Mouse (Mus musculus) spleen, embryonic (tissue): ENCODE data around the gene Gm49361.

Source experiments
- CTCF ChIA-PET: fragments of 350-600 bp; sonication (Branson Sonifier 250); formaldehyde crosslinking; loops from one replicate; lab custom pipeline; 2022; lab: Charles Lee

The Gm49361 gene

DNA sequence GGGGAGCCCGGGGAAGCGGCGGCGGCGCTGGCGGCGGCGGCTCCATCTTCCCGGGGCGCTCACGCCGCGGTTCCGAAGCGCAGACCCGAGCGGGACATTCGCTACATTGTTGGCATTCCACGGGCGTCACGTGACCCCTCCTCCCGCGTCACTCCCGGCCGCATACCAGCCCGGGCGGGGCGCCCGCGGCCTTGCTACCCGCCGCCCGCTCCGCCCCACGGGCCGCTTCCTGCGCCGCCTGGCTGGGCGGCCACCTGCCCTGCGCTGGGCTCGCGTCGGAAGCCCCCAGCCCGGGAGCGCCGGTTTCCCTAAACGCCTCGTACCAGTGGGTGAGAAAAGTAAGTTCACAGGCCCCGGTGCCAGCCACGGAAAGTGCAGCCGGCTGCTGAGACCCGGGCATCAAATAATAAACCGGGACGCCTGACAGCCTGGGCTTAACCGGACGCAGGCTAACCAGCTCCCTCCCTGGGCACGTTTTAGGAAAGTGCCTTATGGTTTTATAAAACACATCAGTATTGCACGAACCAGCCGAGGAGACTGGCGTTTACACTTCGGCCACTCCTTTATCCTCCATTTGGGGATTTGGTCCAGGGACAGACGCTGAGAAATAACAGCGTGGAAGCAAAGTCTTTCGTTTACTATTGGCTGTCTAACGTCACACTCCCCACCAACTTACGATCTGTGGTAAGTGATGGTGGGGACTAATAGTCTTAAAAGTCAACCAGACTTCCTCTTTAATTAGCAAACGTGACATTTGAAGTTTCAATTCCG, at the start of gene Gm49361:
Gene Gm49361 (minus strand): TSS at position 103 of the 771 bp plus-strand sequence.
- CTCF ChIA-PET: interaction anchor here (0.7 kb wide), 1 partner anchor 163 kb away, joined by 3 read pairs; no protein-coding TSS in a partner anchor

DNA sequence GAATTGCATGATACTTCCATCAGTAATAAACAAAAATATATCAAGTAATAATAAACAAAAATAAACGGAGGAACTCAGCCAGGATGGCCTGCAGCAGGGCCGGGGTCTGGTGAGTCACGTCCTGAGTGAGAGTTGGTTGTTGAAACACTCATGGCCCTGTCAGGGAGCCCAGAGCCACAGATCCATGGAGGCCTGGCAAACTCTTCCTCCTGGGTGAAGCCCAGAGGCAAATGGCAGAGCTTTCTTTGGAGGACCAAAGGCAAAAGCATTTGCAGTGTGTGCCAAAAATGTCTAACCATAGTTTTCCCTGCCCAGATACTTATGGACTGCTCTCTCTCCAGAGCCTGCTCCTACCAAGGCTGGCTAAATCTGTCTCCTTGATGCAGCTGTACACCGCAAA, 45.3 kb upstream of the Gm49361 start:
- CTCF ChIA-PET: no interaction called here

DNA sequence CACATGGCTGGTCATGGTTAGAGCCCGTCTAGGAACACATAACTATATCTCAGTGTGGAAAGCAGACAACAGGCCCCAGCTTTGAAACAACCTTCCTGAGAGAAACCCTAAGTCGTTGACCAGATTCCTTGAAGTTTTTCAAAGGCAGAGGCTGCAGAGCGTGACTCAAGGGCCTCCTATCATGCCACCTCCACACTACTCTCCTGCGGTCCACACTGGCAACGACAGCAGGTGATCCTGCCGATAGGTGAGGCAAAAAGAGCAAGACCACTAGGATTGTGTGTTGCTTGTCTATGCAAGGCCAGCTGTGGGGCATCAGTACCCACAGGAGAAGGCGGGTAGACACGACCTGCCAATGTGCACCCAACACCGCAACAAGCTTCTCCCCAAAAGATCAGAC, 43.9 kb upstream of the Gm49361 start:
- CTCF ChIA-PET: no interaction called here

DNA sequence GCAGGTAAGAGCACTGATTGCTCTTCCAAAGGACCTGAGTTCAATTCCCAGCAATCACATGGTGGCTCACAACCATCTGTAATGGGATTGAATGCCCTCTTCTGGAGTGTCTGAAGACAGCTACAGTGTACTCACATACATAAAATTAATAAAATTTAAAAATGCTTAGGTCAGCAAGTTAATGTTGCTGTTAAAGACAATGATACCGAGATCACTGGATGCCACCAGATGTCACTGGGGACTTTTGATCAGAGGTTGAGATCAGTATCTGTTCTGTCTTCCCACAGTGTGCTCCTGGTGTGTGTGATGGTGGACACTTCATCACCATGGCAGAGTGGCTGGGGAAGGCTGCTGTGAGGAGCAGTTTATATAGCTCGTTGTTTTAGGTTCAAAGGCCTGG, 43.4 kb upstream of the Gm49361 start:
- CTCF ChIA-PET: no interaction called here

DNA sequence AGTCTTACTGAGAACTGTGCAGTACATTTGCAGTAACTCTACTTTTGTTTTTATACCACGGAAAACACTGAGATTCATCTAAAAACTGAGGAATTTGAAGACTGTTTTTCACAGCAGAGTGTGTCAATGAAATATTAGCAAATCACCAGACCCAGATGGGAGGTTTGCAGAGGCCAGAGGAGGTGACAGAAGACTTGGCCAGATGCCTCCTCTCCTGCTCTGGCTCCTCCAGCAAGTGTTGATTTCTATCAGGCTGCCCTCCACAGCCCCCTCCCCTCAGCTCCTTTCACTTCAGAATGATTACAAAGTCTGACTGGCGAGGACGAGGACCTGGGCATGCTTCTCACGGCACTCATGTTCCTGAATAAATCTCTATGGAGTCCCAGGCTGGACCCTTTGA, 41.5 kb upstream of the Gm49361 start:
- CTCF ChIA-PET: interaction anchor here (0.6 kb wide), 1 partner anchor 9 kb away, joined by 7 read pairs; no protein-coding TSS in a partner anchor

DNA sequence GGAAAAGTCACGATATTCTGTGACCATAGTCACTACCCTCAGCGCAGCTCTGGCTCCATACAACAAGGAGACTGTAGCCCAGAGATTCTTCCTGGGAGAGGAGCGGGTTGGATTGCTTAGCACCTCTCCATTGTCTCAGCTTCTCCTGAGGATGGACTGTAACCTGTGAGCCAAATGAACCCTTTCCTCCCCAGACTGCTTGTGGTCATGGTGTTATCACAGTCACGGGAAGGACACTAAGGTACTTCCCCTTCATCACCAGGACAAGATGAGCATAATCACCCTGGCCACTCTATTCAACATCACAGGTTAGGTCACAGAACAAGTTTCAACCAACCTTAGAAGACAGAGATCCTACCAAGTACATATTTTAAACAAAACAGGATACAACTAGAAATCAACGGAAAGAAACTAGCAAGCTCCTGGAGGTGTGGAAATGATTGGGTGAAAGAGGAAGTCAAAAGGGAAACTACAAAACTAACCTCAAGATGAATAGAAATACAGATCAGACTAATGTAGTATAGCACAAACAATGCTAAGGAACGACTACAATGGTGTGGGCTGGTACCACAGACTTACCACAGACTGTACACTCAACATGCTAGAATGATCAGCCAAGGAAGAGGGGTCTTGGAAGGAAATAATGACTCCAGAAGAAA, 26.4 kb upstream of the Gm49361 start:
- CTCF ChIA-PET: interaction anchor here (0.7 kb wide), 1 partner anchor 13 kb away, joined by 3 read pairs; no protein-coding TSS in a partner anchor

DNA sequence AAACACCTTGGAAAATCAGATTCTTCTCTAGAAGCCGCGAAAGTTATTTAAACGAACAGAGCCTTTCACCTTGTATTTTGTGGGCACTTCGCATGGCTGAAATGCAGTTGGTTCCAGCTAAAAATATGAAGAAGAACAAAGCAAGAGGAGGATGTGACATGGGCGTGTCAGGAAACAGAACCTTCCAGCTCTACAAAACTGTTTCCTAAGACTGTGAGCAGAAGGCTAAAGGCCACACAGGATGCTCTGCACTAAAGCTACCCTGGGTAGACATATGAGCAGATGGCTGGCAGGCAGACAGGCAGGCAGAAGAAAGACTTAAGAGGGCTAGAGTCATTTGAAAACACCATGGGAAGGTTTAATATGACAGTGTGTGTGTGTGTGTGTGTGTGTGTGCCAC, 23.2 kb upstream of the Gm49361 start:
- CTCF ChIA-PET: interaction anchor here (0.6 kb wide), 1 partner anchor 41 kb away, joined by 6 read pairs; no protein-coding TSS in a partner anchor

DNA sequence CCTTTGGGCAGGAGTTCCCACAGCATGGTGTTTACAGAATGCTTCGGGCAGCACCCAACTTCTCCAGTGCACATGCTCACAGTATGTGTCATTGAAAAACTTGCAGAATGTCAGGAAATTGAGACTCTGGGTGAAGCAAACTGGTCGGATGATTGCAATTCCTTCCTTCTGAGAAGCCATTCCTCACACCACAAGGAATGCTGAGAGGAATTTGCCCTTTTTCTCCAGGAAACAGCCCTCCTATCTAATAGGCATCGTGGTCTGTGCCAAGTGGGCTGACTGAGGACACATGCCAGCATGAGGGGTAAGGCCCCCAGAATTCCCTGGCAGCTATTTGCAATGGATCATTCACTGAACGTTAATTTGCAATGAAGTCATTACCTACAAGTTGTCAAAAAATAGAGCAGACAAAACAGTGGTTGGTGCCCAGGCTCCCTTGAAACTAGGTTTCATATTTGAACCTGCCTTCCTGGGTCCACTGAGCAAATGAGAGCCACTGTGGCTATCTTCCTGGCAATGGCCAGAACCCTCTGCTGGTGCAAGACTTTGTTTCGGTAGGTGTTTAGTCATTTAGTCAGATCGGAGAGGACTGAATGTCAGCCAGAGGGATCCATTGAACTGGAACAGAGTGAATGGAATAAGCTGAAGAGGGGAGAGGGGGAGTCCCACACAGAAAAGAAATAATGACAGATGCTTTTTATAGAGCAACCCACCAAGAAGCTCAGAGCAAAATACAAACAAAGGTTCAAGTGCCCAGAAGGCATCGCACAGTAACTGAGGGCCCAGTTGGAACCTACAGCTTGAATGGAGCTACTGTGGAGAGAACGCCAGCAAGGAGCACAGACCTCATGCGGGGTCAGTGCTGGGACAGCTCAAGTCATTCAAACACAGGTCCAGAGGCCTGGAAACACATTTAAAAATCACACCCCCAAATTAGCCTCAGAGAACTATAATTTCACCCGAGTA, 14.8 kb upstream of the Gm49361 start:
- CTCF ChIA-PET: no interaction called here

DNA sequence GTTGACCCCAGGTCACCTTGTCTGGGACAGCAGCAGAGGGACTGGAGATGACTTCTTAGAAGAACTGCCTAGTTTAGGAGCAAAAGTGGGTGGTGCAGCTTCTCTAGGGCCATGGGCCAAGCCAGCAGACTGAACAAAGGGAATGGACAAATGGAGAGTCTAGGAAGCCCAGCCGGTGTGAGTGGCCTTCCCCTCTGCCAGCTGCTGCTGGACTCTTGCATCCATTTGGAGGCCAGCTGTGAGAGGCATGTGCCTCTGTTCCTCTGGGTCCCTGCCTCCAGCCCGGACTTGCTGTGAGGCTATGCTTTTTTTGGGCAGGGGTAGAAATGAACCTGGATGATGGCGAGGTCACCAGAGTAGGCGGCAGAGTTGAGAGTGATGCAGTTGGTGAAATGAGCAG, 12.3 kb upstream of the Gm49361 start, which contains the start of gene Lats2:
Gene Lats2 (minus strand): TSS at position 152 of the 400 bp plus-strand sequence.
- CTCF ChIA-PET: interaction anchor here (0.8 kb wide), 1 partner anchor 13 kb away, joined by 3 read pairs; no protein-coding TSS in a partner anchor

DNA sequence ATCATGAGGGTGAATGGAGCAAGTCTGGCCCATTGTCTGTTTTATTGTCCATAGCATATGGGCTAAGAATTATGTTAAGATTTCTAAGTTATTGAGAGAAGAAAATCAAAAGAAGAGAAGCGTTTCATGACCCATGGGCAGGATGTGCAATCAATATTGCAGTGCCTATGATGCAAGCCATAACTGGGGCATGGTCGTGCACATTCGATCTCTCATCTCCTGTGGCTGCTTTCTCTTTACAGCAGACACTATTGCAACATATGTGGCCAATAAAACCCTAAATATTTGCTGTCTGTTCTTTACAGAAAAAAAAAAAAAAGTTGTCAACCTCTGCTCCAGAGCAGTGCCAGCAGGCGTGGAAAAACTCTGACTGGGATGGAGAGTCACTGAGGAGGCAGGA, 10.2 kb upstream of the Gm49361 start:
- CTCF ChIA-PET: no interaction called here

DNA sequence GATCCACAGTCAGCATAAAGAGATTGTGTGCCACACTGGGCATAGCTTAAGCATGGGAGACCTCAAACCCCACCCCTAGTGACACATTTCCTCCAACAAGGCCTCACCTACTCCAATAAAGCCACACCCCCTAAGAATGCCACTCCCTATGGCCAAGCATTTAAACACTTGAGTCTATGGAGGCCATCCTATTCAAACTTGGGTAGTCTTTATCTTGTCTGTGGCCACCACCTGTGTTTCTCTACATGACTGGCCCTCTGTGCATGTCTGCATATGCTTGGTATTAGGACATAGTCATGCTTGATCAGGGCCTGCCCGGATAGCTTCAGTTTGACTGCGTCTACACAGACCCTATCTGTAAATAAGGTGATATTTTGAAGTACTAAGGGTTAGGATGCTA, 9.8 kb upstream of the Gm49361 start:
- CTCF ChIA-PET: no interaction called here

DNA sequence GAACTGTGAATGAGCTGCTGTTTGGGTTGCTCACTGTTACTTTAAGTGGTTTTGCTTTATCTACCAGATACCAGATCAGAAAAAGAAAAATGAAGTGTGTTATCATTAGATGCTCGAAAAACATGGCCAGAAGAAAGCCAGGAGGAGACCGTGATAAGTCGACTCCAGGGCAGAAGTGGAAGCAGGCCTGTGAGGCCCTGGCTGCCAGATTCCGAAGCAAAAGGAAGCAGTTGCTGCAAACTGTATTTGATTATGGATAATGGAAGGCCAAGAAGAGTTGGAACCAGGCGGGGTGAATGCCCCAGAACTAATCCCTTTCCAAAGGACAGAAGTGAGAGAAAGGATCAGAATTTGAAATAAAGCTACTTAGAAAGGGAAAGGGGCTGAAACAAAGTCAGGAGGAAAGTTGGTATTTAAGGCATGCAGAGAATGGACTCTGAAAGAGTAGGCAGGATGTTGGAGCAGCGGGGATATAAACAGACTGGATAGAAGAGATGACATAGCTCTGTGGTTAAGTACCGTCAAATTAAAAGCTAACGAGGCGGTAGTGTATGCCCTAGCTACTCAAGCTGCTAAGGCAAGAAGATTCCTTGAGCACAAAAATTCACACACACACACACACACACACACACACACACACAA, 7.6 kb upstream of the Gm49361 start:
- CTCF ChIA-PET: no interaction called here

DNA sequence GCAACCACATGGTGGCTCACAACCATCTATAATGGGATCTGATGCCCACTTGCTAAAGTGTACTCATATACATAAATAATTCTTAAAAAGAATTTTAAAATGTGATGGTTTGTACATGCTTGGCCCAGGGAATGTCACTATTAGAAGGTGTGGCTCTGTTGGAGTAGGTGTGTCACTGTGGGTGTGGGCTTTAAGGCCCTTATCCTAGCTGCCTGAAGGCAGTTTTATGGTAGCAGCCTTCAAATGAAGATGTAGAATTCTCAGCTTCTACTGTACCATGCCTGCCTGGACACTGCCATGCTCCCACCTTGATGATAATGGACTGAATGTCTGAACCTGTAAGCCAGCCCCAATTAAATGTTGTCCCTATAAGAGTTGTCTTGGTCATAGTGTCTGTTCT, 5.1 kb upstream of the Gm49361 start:
- CTCF ChIA-PET: interaction anchor here (0.6 kb wide), 1 partner anchor 17 kb away, joined by 10 read pairs; no protein-coding TSS in a partner anchor

DNA sequence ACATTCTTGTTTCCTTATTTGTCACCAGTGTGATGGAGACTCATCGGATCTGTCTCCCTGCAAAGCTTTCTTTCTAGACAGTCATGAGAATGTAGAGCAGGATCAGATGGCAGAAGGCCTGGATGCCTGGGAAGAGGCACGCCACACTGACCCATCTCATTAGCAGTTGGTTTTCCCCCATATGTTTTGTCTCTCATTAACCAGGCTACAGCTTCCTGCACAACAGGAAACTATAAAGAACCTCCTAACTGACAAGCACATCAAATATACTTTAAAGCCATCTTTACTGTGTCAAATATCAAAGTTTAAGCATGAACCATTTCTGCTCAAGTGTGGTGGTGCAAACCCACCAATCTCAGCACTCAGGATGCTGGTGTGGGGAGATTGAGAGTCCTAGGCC, 3.6 kb upstream of the Gm49361 start:
- CTCF ChIA-PET: no interaction called here

DNA sequence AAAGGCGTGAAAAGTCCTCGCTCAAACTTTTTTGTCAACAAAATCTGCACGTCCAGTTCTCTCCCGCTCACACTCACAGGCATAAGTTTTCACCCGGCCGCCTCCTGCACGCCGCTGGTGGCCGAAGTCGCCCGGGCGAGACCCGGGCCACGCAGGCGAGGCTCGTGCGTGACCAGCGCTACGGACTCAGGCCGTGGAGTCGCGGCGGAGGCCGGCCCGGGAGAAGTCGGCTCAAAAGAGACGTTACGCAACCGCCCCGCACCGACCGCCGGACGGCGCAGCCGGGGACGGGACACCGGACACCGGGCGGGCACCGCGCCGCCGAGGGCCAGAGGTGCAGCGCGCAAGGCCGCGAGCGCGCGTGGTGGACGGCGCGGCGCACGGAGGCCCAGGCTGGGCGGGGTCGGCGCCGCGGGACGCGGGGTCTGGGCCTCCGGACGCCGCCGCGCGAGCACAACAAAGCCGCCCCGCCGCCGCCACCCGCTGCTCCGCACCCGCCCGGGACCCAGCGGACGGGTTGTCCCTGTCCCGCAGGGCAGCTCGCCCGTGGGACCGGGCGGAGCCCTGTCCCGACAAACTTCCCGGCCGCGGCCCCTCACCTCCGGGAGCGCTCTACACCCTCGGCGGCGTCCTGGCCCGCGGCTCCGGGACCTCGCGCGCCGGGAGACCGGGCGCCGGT, 473 bp downstream of the Gm49361 start:
- CTCF ChIA-PET: interaction anchor here (0.7 kb wide), 1 partner anchor 163 kb away, joined by 3 read pairs; no protein-coding TSS in a partner anchor

DNA sequence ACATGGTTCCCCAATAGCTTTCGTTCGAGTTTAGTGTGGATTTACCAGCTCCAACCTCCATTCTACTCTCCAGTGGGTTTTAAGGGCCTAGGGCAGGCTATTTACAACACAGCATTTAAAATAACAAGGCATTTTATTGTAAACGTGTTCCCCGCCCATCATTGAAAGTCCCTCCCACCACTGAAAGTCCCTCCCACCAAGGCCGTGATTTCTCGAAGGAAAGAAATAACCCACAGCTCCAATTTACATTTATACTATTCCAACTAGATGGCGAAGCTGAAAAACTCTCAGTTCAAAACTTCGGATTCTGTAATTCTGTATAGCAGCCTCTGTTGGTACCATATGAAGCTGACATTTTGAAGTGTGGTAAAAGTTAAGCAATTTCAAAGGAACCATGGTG, 1.4 kb downstream of the Gm49361 start:
- CTCF ChIA-PET: interaction anchor here (0.6 to 0.7 kb wide), 5 partner anchors 9 to 887 kb away, joined by 4 to 22 read pairs (median 6); no protein-coding TSS in a partner anchor

DNA sequence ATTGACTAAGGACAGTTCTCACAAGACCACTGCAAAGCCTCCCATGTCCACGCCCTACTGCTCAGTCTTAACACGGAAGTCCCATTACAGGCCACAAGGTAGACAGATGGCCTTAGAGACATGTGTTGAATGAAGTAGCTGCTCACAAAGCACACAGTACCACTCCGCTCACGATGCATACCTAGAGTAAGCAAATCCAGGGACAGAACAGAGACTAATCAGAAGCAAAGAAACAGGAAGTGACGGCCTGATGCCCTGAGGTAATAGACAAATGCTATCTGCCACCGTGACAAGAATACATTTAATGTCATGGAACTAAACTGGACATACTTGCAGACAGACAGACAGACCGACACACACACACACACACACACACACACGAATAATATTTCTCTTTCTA, 5.3 kb downstream of the Gm49361 start:
- CTCF ChIA-PET: no interaction called here

DNA sequence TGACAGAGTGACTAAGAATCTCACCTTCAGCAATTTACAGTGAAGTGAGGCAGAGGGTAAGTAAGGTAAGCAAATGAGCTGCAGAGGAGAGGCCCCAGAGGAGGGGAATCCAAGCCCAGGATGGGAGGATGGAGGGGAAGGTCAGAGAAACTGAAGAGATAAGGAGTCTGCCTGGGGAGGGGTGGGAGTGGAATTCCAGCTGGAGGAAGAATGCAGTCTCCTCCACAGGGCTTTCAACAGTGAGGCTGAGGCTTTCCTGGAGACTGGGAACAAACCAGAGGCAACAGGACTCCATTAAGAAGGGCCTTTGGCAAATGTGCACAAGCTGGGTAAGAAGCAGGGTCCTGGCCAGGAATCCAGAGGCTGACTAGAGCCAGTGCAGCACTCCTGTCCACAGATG, 8.8 kb downstream of the Gm49361 start:
- CTCF ChIA-PET: no interaction called here

DNA sequence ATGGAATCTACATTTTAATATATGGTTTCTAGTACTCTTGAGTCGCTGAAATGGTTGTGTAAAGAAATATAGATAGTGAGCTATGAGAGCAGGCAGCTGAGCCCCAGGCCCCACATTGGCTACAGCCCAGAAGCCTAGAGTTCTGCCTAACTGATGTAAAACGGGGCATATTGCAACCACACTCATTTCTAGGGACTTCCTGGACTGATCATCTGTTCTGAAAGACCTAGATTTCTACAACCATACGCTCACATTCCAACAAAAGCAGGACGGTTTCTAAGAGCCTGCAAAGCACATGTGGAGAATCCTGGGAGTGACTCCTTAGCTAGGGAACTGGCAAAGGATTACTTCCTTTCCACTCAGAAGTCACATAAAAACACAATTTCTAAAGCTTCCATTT, 9.8 kb downstream of the Gm49361 start:
- CTCF ChIA-PET: interaction anchor here (1.0 kb wide), 1 partner anchor 8 kb away, joined by 6 read pairs; no protein-coding TSS in a partner anchor

DNA sequence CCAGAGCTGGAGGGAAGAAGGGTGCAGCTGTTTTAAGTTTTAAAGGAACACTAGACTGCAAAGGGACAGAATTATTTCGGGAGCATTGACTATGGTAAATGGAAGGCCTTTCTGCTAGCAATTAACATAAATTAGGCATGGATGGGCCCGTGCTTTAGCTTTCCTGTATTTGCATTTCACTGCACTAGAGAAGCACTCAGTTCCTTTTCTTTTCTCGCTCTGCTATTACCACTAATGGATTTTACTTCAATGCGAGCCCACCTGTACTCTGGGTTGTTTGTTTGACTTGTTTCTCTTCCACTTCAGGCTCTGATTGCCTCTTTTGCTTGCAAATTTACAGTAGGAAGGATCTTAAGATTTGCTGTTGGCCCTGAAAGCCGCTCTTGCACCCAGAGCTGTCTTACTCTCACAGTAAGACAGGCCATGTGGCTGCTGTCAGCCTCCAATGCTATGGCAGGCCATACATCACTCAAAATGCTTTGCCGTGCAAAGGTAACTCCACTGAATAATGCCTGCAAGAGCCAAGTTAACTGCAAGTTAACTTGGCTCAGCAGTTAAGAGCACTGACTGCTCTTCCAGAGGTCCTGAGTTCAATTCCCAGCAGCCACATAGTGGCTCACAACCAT, 13.1 kb downstream of the Gm49361 start:
- CTCF ChIA-PET: no interaction called here
